ENCODE assay signal across 23 mouse cellular contexts in the genomic region with DNA sequence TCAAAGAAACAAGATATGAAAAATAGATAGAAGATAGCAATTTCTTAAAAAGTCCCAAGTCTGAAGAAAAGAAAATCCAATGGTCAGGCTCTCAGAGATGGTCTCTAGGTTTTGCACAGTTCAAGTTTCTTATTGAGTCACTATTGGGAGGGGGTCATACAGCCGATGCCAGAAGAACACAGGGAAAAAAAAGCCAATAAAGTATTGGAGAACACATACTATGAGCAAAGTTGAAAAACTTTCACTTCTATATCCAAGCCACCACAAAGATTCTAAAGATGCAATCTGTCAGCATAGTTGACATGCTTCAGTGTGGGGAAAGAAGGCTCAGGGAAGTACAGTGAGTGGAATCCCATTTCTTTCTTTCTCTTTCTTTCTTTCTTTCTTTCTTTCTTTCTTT.
DNase-seq lines count a peak whose midpoint lies in the region; ATAC-seq and TF ChIP-seq lines count a peak whose summit lies in the region.
"Had no signal": no experiment of that assay in that cellular context is flagged by ENCODE, and none has a peak within 500 bp of the region (broad histone marks: within the 10 kb centered on the region; RNA-seq: fewer than 3 reads in every experiment).

No protein-coding gene starts in this region.

- no peak for ATAC-seq in megakaryocyte-erythroid progenitor cell, adult 5-6 weeks (replicated peaks; ENCODE audit: low FRiP score, low TSS enrichment, poor library complexity, severe bottlenecking)
- ATAC-seq: activated CD4-positive, CD25-positive, alpha-beta regulatory T cell, adult 4 months; CD4-positive, CD25-positive, alpha-beta regulatory T cell, adult 4 months; forebrain, embryonic 13.5 days; forebrain, embryonic 15.5 days; forebrain, postnatal 0 days; Patski had no signal

- H3K27ac ChIP-seq in embryonic fibroblast, embryonic 13.5 days (ENCODE audit: insufficient read depth, low read length), result peak overlapping the region; percentile 65
- H3K27ac ChIP-seq: embryonic facial prominence, embryonic 13.5 days; embryonic facial prominence, embryonic 15.5 days; forebrain, embryonic 13.5 days; forebrain, embryonic 15.5 days had no signal

- peaks cover 29% of the 10 kb centered on the region for H3K4me1 ChIP-seq in embryonic fibroblast, embryonic 13.5 days (ENCODE audit: control insufficient read depth, insufficient read depth, low read length)
- H3K4me1 ChIP-seq: embryonic facial prominence, embryonic 13.5 days; embryonic facial prominence, embryonic 15.5 days; forebrain, embryonic 13.5 days; forebrain, embryonic 15.5 days had no signal

- TF ChIP-seq POLR2A in embryonic fibroblast, embryonic 13.5 days (IDR thresholded peaks at IDR 0.05; ENCODE audit: low read depth, low read length), result no peak

- no peak overlapping the region for H3K4me3 ChIP-seq in embryonic fibroblast, embryonic 13.5 days (ENCODE audit: insufficient read depth, low read length)
- H3K4me3 ChIP-seq: embryonic facial prominence, embryonic 13.5 days; embryonic facial prominence, embryonic 15.5 days; forebrain, embryonic 13.5 days; forebrain, embryonic 15.5 days had no signal

- DNase-seq in 3T3-L1 (ENCODE audit: low read depth, low spot score), result peak; percentile 12
- DNase-seq in Muller cell, postnatal 12 days (ENCODE audit: inconsistent ontology term), result peak; percentile 32
- no peak for DNase-seq in natural killer cell, adult 2 months (ENCODE audit: low spot score in 2 of 2)
- DNase-seq: adrenal gland, adult 8-10 months; adrenal gland, postnatal 14 days; adrenal gland, postnatal 36 days; B cell, adult 2 months; cerebellum, adult 11-12 months; cerebellum, adult 2 months; cerebellum, adult 9-10 months; cerebellum, postnatal 10 days; cerebellum, postnatal 36 days; embryo, embryonic 11 days; forebrain, postnatal 0 days had no signal

- no peak for TF ChIP-seq CTCF in embryonic fibroblast, embryonic 13.5 days (IDR thresholded peaks at IDR 0.05; ENCODE audit: borderline replicate concordance, insufficient read depth, low read length)

Comparison
In these comparisons a context has a peak if more than half of its experiments do, and no peak if none do; other contexts are left out.
1. DNase-seq: peak in 3T3-L1 (single experiment) and Muller cell, postnatal 12 days (single experiment); none in natural killer cell, adult 2 months (0 of 2).